Mouse (Mus musculus) erythroblast, embryonic 14.5 days (primary cell): ENCODE data around the gene Itih2. TPM values are rescaled to one million over a fixed set of nuclear protein-coding genes. Genes with fewer than 3 reads are reported as not detected.

ENCODE experiments used
- H3K27me3 ChIP-seq: 2 replicates; pipeline ENCODE4 v1.6.1; 2012; ENCODE audit warnings: inconsistent platforms; ENCODE audit not compliant: control insufficient read depth
- H3K36me3 ChIP-seq: 2 replicates; pipeline ENCODE4 v1.6.1; 2012; ENCODE audit warnings: mild to moderate bottlenecking, inconsistent platforms; ENCODE audit not compliant: control insufficient read depth
- H3K4me1 ChIP-seq: 2 replicates; pipeline ENCODE4 v1.6.1; 2012; ENCODE audit warnings: inconsistent platforms; ENCODE audit not compliant: control insufficient read depth
- H3K4me3 ChIP-seq: replicated peaks from 2 replicates; pipeline ENCODE3; 2012; ENCODE audit warnings: moderate library complexity, mild to moderate bottlenecking, inconsistent platforms
- H3K9me3 ChIP-seq: 2 replicates; pipeline ENCODE4 v1.6.1; 2012; ENCODE audit warnings: low read length, inconsistent platforms, mixed read lengths; ENCODE audit not compliant: control insufficient read depth
- GATA1 ChIP-seq: IDR thresholded peaks from 2 replicates; pipeline ENCODE4 v1.6.1; 2012; ENCODE audit warnings: low read length, inconsistent platforms, mixed read lengths
- TAL1 ChIP-seq: IDR thresholded peaks from 3 replicates; pipeline ENCODE4 v1.6.1; 2012; ENCODE audit warnings: low read length, inconsistent platforms, mixed read lengths
- polyA plus RNA-seq: library from polyadenylated mRNA; stranded (reverse); fragments of >175 nt; gene quantifications from 2 replicates; pipeline ENCODE4 v1.2.3, GENCODE M21; 2012

Gene Itih2
- polyA plus RNA-seq, 1 experiment: 0.10 TPM

DNA sequence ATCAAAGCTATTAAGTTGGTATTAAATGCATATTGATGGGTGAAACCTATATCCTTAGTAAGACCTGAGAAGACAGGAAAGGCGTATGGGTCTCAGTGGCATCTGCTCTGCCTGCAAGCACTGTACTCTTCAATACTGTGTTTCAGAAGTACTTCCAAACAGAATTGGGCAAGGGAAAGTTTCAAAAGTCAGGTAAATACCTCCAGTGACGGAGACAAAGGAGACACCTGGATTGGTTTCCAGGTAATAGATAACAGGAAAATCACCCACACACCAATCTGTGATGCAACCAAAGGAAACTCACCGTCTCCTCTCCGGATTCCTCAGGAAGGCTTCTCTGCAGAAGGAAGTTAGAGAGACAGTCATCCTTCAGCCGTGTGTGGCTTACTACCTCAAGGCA is 3.7 kb downstream of the Itih2 start:
- H3K9me3 ChIP-seq: no peaks in the 10 kb centered on the region
- TF ChIP-seq GATA1 (no peak), TAL1 (no peak)
- H3K4me1 ChIP-seq: no peaks in the 10 kb centered on the region
- no peaks in the 10 kb centered on the region; the same call in 1 of the 2 replicates for H3K36me3 ChIP-seq
- no peaks in the 10 kb centered on the region for H3K27me3 ChIP-seq
- no peak overlapping the region for H3K4me3 ChIP-seq

GRCm38 (mm10) chr2:10126122-10126521 is 5.1 kb downstream of the Itih2 start:
- no peaks in the 10 kb centered on the region; the same call in 1 of the 2 replicates for H3K36me3 ChIP-seq
- H3K9me3 ChIP-seq: no peaks in the 10 kb centered on the region
- no peaks in the 10 kb centered on the region for H3K27me3 ChIP-seq
- TF ChIP-seq TAL1 (no peak), GATA1 (no peak)
- no peaks in the 10 kb centered on the region for H3K4me1 ChIP-seq
- no peak overlapping the region for H3K4me3 ChIP-seq

- Histone ChIP-seq H3K9me3 (no peaks in the 10 kb centered on the region), H3K4me3 (no peak overlapping the region), H3K4me1 (no peaks in the 10 kb centered on the region), H3K36me3 (no peaks in the 10 kb centered on the region; the same call in 1 of the 2 replicates), H3K27me3 (no peaks in the 10 kb centered on the region)
- TF ChIP-seq TAL1 (no peak), GATA1 (no peak)
Measured at GRCm38 (mm10) chr2:10121826-10122225, 9.4 kb downstream of the Itih2 start.

DNA sequence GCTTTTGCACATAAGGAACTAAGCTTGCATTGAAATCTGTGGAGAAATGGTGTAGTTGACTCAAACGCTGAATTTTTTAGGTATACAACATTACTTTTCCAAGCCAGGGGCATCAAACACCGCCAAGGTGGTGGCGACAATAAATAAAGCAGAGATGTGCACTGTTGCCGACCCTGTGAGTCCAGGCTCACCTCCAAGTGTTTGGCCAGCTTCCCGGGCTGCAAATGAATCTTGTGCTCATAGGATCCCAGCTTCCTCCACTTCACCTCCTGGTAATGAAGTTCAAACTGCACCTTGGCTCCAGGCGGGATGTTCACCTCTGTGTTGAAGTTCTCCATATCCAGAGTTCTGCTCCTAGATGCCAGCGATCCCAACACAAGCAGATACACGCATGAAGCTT is 11.9 kb downstream of the Itih2 start:
- H3K36me3 ChIP-seq: peaks cover 2% of the 10 kb centered on the region; the same call in 1 of the 2 replicates
- H3K9me3 ChIP-seq: no peaks in the 10 kb centered on the region
- no peak overlapping the region for H3K4me3 ChIP-seq
- H3K4me1 ChIP-seq: no peaks in the 10 kb centered on the region
- TF ChIP-seq GATA1: no peak
- no peak for TF ChIP-seq TAL1
- no peaks in the 10 kb centered on the region for H3K27me3 ChIP-seq

DNA sequence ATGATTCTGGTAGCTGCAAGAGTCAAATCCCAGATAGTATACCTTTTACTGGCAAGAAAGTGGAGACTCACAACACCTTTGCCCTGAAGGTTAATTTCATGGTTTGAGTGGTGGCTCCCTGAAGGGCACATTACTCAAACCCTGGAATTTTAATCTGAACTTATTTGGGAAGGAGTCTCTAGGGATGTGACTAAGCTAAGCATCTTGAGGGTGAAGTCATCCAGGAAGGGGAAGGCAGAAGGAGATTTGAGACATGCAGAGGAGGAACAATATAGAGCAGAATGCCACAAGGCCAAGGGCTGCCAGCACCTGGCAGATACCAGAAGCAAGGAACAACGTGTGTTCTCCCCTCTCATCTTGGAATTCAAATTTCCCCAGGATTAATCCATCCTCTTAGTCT is 12.4 kb downstream of the Itih2 start:
- no peaks in the 10 kb centered on the region for H3K9me3 ChIP-seq
- H3K4me1 ChIP-seq: no peaks in the 10 kb centered on the region
- H3K4me3 ChIP-seq: no peak overlapping the region
- TF ChIP-seq TAL1 (no peak), GATA1 (no peak)
- no peaks in the 10 kb centered on the region for H3K27me3 ChIP-seq
- peaks cover 2% of the 10 kb centered on the region; the same call in 1 of the 2 replicates for H3K36me3 ChIP-seq

DNA sequence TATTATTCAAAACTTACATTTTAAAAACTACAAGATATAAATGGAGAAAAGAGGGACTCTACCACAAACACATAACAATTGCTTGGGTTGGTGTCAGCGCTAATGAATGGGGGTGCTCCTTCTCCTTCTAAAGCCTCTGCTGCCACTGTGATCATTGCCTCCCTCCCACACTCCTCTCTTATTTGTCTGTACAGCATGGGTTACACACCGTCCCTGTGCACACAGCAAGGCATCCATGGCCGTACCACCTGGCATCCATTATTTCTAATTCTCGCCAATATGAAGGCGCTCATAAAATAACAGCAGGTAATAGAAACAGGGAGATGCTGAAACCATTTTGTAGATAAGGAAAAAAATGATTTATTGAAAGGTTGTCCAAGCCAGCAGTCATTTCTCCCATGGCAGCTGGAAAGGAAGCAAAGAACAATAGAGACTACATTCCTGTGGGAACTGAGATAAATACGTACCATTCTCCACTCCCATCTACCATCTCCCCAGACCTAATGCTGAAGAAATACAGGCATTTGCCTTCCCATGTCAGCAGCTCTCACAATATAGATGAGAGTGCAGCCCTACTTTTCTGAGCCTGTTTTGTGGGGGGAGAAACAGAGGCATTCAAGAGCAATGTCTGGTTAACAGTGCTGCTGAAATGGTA is 22.5 kb downstream of the Itih2 start:
- TF ChIP-seq TAL1: no peak
- no peak for TF ChIP-seq GATA1
- no peak overlapping the region for H3K4me3 ChIP-seq
- no peaks in the 10 kb centered on the region for H3K9me3 ChIP-seq
- no peaks in the 10 kb centered on the region for H3K4me1 ChIP-seq
- no peaks in the 10 kb centered on the region; the same call in 1 of the 2 replicates for H3K36me3 ChIP-seq
- H3K27me3 ChIP-seq: no peaks in the 10 kb centered on the region

- no peaks in the 10 kb centered on the region for H3K27me3 ChIP-seq
- H3K4me1 ChIP-seq: no peaks in the 10 kb centered on the region
- TF ChIP-seq GATA1 (no peak), TAL1 (no peak)
- H3K9me3 ChIP-seq: no peaks in the 10 kb centered on the region
- H3K4me3 ChIP-seq: no peak overlapping the region
- no peaks in the 10 kb centered on the region; the same call in 1 of the 2 replicates for H3K36me3 ChIP-seq
Measured at GRCm38 (mm10) chr2:10101180-10101579, 30.0 kb downstream of the Itih2 start.

DNA sequence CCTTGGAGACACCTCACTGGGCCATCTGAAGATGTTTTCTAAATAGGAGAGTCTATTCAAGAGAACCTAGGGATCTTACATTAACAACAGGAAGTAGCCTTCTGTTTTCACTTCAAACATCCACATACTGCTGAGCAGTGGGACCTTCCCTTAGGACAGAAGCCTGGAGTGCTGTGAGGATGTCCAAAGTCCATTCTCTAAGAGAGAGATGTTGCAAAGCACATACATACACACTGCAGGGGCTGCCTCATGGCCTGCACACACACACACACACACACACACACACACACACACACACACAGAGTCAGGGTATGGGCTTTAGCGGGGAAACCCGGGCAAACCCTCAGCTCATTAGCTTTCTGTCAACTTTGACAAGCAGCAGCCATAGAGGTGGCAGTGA is 30.7 kb downstream of the Itih2 start:
- no peaks in the 10 kb centered on the region for H3K4me1 ChIP-seq
- H3K9me3 ChIP-seq: no peaks in the 10 kb centered on the region
- H3K4me3 ChIP-seq: no peak overlapping the region
- no peaks in the 10 kb centered on the region; the same call in 1 of the 2 replicates for H3K36me3 ChIP-seq
- TF ChIP-seq TAL1: no peak
- no peak for TF ChIP-seq GATA1
- no peaks in the 10 kb centered on the region for H3K27me3 ChIP-seq

DNA sequence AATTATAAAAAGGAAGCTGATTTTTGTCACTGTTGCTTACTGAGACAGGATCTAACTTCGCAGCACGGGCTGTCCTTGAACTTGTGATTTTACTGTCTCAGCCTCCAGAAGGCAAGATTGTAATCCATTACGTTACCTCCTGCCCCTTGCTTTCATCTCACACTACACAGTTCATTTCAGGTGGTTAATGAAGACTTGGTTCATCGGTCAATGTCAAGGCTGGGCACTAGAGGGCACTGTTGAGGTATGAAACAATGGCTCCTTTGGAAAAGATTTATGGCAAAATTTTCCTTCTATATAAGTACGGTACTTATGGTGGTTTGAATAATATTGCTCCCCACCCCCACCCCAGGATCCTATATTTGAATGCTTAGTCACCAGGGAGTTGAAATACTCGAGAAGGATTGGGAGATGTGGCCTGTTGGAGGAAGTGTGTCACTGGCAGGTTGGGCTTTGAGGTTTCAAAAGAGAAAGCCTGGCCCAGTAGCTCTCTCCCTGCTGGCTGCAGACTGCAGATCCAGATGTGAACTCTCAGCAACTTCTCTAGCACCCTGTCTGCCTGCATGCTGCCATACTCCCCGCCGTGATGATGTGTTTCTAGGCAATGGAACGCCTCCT is 32.5 kb downstream of the Itih2 start:
- Histone ChIP-seq H3K36me3 (peaks cover 11% of the 10 kb centered on the region), H3K9me3 (no peaks in the 10 kb centered on the region), H3K27me3 (no peaks in the 10 kb centered on the region), H3K4me1 (no peaks in the 10 kb centered on the region), H3K4me3 (no peak overlapping the region)
- TF ChIP-seq GATA1 (no peak), TAL1 (no peak)
